Mouse (Mus musculus) heart, embryonic 14.5 days (tissue): ENCODE results near the gene Usp29. TPM values are rescaled to one million over a fixed set of nuclear protein-coding genes. Genes with fewer than 3 reads are reported as not detected.
"Not testable (repeated sequence)": the region's sequence is repeated elsewhere in the genome, so short reads cannot be mapped to it uniquely, and the experiment has no call there.

Experiments used
- ATAC-seq: fragments of 200-750 bp; cut with Nextera tagmentation; 2 replicates; pipeline ENCODE4 v1.8.0; 2017; ENCODE audit warnings: low read depth, moderate TSS enrichment; ENCODE audit not compliant: insufficient number of reproducible peaks, insufficient read depth, low FRiP score
- H3K27ac ChIP-seq, 2 experiments: fragments of 200-500 bp in 1 of 2; fragments of 300-500 bp in 1 of 2; sonication (generic) in 1 of 2; replicated peaks in 1 of 2; 2 replicates each; pipeline ENCODE4 v1.5.1; 2012 to 2014; ENCODE audit warnings: low read depth in 2 of 2, low read length in 2 of 2, control low read depth in 1 of 2, mild to moderate bottlenecking in 1 of 2, mixed read lengths in 1 of 2; ENCODE audit not compliant: control insufficient read depth in 1 of 2, insufficient read depth in 1 of 2
- H3K27me3 ChIP-seq: fragments of 300-500 bp; sonication (generic); 2 replicates; pipeline ENCODE4 v1.6.1; 2014; ENCODE audit warnings: mild to moderate bottlenecking, low read length, control low read depth; ENCODE audit not compliant: control insufficient read depth, insufficient read depth
- H3K36me3 ChIP-seq: fragments of 300-500 bp; sonication (generic); 2 replicates; pipeline ENCODE4 v1.6.1; 2014; ENCODE audit warnings: mild to moderate bottlenecking, control low read depth, low read length, mixed read lengths; ENCODE audit not compliant: control insufficient read depth, insufficient read depth
- H3K4me1 ChIP-seq, 2 experiments: fragments of 200-500 bp in 1 of 2; fragments of 300-500 bp in 1 of 2; sonication (generic) in 1 of 2; 2 replicates each; pipeline ENCODE4 v1.6.1; 2012 to 2014; ENCODE audit warnings: low read length in 2 of 2, control low read depth in 1 of 2, mixed read lengths in 1 of 2; ENCODE audit not compliant: control insufficient read depth in 2 of 2, insufficient read depth in 2 of 2
- H3K4me2 ChIP-seq: fragments of 300-500 bp; sonication (generic); 2 replicates; pipeline ENCODE4 v1.6.1; 2014; ENCODE audit warnings: mild to moderate bottlenecking, low read length
- H3K4me3 ChIP-seq, 2 experiments: fragments of 200-500 bp in 1 of 2; fragments of 300-500 bp in 1 of 2; sonication (generic) in 1 of 2; 2 replicates each; pipeline ENCODE4 v1.5.1; 2012 to 2014; ENCODE audit warnings: low read length in 2 of 2, mild to moderate bottlenecking in 2 of 2, control low read depth in 1 of 2, low read depth in 1 of 2, moderate library complexity in 1 of 2; ENCODE audit not compliant: control insufficient read depth in 1 of 2, insufficient read depth in 1 of 2
- H3K9ac ChIP-seq: fragments of 300-500 bp; sonication (generic); 2 replicates; pipeline ENCODE4 v1.6.1; 2014; ENCODE audit warnings: mild to moderate bottlenecking, low read length
- H3K9me3 ChIP-seq: fragments of 300-500 bp; sonication (generic); 2 replicates; pipeline ENCODE4 v1.6.1; 2016; ENCODE audit warnings: low read length, control low read depth; ENCODE audit not compliant: control insufficient read depth
- WGBS: fragments of 180-500 bp; shearing (Covaris S2); extraction: QIAGEN DNeasy Blood & Tissue Kit; methylation state at CpG from one replicate; pipeline ENCODE4 v1.1.7; 2014; 5-methylcytosine and 5-hydroxymethylcytosine counted together
- polyA plus RNA-seq: library from polyadenylated mRNA; unstranded; fragments of >200 nt; fragmentation: Nextera tagmentation; extraction: Ambion mirVana; gene quantifications from 2 replicates; pipeline ENCODE4 v1.2.1, GENCODE M21; 2014

Usp29 gene
- polyA plus RNA-seq, 1 experiment from 2014 or later = 7.7 TPM

DNA sequence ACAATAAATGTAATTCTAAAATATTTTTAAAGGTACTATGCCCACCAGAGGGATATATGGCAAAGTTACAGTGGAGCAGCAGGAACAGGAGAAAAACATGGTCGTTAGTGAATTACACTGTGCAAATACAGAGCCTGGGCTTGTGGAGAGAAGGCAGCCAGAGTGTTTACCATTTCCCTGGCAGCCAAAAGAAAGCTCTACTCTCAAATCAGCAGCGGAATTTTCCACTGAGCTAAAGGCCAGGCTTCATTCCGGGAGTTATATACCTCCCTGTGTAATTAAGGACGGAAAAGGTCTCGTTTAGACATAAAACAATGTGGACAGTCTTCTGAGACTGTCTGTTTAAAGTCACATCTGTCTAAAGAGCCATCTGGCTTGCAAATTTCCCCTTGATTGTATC lies 204.4 kb downstream of the Usp29 start:
- Histone ChIP-seq H3K4me2 (no peak overlapping the region), H3K9me3 (no peaks in the 10 kb centered on the region), H3K36me3 (no peaks in the 10 kb centered on the region), H3K9ac (no peak overlapping the region), H3K4me1 (peaks cover 0 to 2% of the 10 kb centered on the region in 2 experiments; a peak in 1 of 4 replicates), H3K4me3 (no peak overlapping the region), H3K27me3 (no peaks in the 10 kb centered on the region), H3K27ac (no peak overlapping the region)
- ATAC-seq = no peak
- 57% methylated on average over 5 of the region's 5 CpGs for WGBS

DNA sequence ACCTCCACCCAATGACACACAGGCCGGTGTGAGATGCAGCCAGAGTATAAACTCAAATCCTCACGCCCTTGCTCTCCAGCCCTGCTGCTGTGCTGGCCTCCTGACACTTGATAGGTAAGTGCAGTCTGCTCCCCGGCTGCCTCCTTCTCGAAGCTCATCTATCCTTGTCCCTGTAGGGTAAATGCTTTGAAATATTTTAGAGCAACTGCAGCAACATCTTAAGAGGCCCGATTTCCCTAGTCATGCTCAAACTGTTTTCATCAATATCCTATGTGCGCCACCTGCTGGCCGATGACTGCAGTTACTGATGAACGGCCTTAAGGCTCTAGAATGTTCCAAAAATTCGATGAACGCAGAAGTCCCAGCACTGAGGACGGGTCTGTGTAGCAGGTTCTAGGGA lies 206.7 kb downstream of the Usp29 start:
- H3K9me3 ChIP-seq = no peaks in the 10 kb centered on the region
- no peak overlapping the region for H3K9ac ChIP-seq
- no peaks in the 10 kb centered on the region for H3K36me3 ChIP-seq
- no peaks in the 10 kb centered on the region for H3K27me3 ChIP-seq
- 49% methylated on average over 11 of the region's 11 CpGs for WGBS
- H3K27ac ChIP-seq = no peak overlapping the region
- H3K4me1 ChIP-seq = peaks cover 0 to 2% of the 10 kb centered on the region in 2 experiments; a peak in 1 of 4 replicates
- no peak for ATAC-seq
- no peak overlapping the region for H3K4me2 ChIP-seq
- H3K4me3 ChIP-seq = no peak overlapping the region

- no peaks in the 10 kb centered on the region for H3K36me3 ChIP-seq
- H3K4me2 ChIP-seq = peak overlapping the region; percentile 36; the same call in 1 of the 2 replicates
- no peaks in the 10 kb centered on the region for H3K27me3 ChIP-seq
- H3K4me3 ChIP-seq = peak overlapping the region; percentile 3 to 14; a peak in 2 of 4 replicates
- no peak for ATAC-seq
- 16% methylated on average over 16 of the region's 16 CpGs for WGBS
- H3K27ac ChIP-seq = no peak overlapping the region
- no peak overlapping the region for H3K9ac ChIP-seq
- H3K9me3 ChIP-seq = no peaks in the 10 kb centered on the region
- H3K4me1 ChIP-seq = peaks cover 0 to 2% of the 10 kb centered on the region in 2 experiments; a peak in 1 of 4 replicates
These were observed 210.4 kb downstream of the Usp29 start for GRCm38 (mm10) chr7:6940761-6941231.

GRCm38 (mm10) chr7:6948061-6948460 lies 217.7 kb downstream of the Usp29 start:
- 86% methylated on average over 18 of the region's 20 CpGs for WGBS
- not testable (repeated sequence) for H3K4me3 ChIP-seq, H3K36me3 ChIP-seq, H3K27me3 ChIP-seq, H3K4me2 ChIP-seq, H3K9me3 ChIP-seq, ATAC-seq, H3K9ac ChIP-seq, H3K4me1 ChIP-seq, H3K27ac ChIP-seq

DNA sequence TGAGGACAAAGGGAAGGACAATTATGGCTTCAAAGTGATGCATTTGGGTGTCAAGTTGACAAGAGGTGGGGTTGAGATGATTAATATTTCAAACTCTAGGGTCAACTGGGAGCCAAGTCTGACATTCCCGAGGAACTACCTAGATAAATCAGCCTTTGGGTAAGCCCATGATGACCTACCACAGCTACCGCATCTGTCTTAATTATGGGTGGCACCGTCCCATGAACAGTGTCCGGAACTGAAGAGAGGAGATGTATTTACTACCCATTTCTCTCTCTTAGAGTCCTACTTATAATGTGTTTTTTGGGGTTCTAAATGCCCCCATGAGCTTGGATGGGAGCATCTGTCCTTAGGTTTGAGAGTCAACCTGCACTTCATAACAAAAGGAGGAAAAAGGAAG lies 226.2 kb downstream of the Usp29 start:
- no peak overlapping the region for H3K27ac ChIP-seq
- 0 out of 2 replicates have a peak, but pooled peaks cover 3% of the 10 kb centered on the region for H3K9me3 ChIP-seq
- no peak for ATAC-seq
- H3K9ac ChIP-seq = no peak overlapping the region
- H3K4me3 ChIP-seq = no peak overlapping the region
- H3K27me3 ChIP-seq = no peaks in the 10 kb centered on the region
- no peaks in the 10 kb centered on the region for H3K4me1 ChIP-seq
- no peak overlapping the region for H3K4me2 ChIP-seq
- 79% methylated on average over 4 of the region's 4 CpGs for WGBS
- H3K36me3 ChIP-seq = no peaks in the 10 kb centered on the region

- Histone ChIP-seq H3K4me3 (no peak overlapping the region), H3K4me2 (no peak overlapping the region), H3K4me1 (no peaks in the 10 kb centered on the region), H3K9ac (no peak overlapping the region), H3K27me3 (no peaks in the 10 kb centered on the region), H3K27ac (no peak overlapping the region), H3K36me3 (no peaks in the 10 kb centered on the region), H3K9me3 (0 out of 2 replicates have a peak, but pooled peaks cover 3% of the 10 kb centered on the region)
- 73% methylated on average over 1 of the region's 1 CpGs for WGBS
- ATAC-seq = no peak
These were observed 228.2 kb downstream of the Usp29 start for GRCm38 (mm10) chr7:6958574-6958973.

DNA sequence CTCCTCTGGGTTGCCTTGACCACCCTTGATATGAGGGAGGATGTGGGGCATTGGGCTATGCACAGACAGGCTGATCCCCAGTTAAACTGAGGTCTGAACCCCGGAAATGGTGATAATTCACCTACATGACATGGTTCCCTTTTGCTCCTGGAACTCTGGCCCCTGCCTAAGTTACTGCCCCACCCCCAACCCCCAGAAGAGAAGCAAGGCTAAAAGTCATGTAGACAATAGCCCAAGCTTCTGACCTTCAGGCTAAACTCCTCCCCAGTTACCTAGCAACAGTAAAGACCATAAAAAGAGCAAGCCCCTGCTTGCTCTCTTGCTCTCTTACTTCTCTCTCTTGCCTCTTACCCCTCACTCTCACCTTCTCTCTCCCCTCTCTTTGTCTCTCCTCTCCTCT lies 243.2 kb downstream of the Usp29 start:
- Histone ChIP-seq H3K27me3 (no peaks in the 10 kb centered on the region), H3K36me3 (no peaks in the 10 kb centered on the region), H3K27ac (no peak overlapping the region), H3K4me1 (no peaks in the 10 kb centered on the region), H3K4me2 (no peak overlapping the region), H3K9ac (no peak overlapping the region), H3K9me3 (0 out of 2 replicates have a peak, but pooled peaks cover 3% of the 10 kb centered on the region), H3K4me3 (no peak overlapping the region)
- ATAC-seq = no peak
- 85% methylated on average over 1 of the region's 1 CpGs for WGBS

GRCm38 (mm10) chr7:6976890-6977289 lies 246.5 kb downstream of the Usp29 start:
- Histone ChIP-seq H3K27ac (no peak overlapping the region), H3K27me3 (no peaks in the 10 kb centered on the region), H3K4me3 (no peak overlapping the region), H3K9me3 (0 out of 2 replicates have a peak, but pooled peaks cover 3% of the 10 kb centered on the region), H3K4me2 (no peak overlapping the region), H3K9ac (no peak overlapping the region), H3K36me3 (no peaks in the 10 kb centered on the region), H3K4me1 (no peaks in the 10 kb centered on the region)
- 84% methylated on average over 19 of the region's 19 CpGs for WGBS
- no peak for ATAC-seq
